Mouse (Mus musculus) embryonic fibroblast, embryonic 13.5 days (primary cell): ENCODE measurements around the gene Foxm1.

Source experiments
- CTCF ChIP-seq: IDR thresholded peaks from 2 replicates; pipeline ENCODE4 v1.5.1; 2011; ENCODE audit warnings: mild to moderate bottlenecking, control low read depth, low read length, moderate library complexity, borderline replicate concordance; ENCODE audit not compliant: insufficient read depth
- POLR2A ChIP-seq: IDR thresholded peaks from 2 replicates; pipeline ENCODE4 v1.6.1; 2011; ENCODE audit warnings: low read depth, mild to moderate bottlenecking, control low read depth, low read length, moderate library complexity

- TF ChIP-seq POLR2A (no peak), CTCF (no peak)
Measured at GRCm38 (mm10) chr6:128421036-128421435, 58.3 kb downstream of the Foxm1 start.
